Mouse (Mus musculus): ENCODE measurements around the gene Myh14.

The Myh14 gene

GRCm38 (mm10) chr7:44600691-44601262 is 69.9 kb downstream of the Myh14 start:
- no peak for DNase-seq (ENCODE audit: low spot score in 2 of 2)

- DNase-seq (ENCODE audit: low spot score in 2 of 2), result no peak
Observed at GRCm38 (mm10) chr7:44598336-44598735, 72.3 kb downstream of the Myh14 start.

DNA sequence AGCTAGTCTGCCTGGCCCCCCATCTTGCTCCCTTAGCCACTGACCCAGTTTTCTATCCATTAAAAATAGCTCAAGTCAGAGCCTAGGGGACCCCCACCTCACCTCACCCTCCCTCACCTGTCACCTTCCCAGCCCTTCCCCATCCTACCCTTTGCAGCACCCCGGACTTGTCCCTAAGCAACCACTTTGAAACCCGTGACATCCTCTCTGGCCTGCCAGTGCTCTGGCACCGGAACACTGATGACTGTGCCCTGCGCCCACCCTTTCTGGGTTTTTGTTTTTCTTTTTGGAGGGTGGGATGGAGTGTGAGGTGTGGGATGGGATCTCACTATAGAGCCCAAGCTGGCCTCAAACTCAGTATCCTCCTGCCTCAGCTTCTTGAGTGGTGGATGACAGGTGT is 73.0 kb downstream of the Myh14 start:
- no peak for DNase-seq (ENCODE audit: low spot score in 2 of 2)

- DNase-seq (ENCODE audit: low spot score in 2 of 2), result no peak
Observed at GRCm38 (mm10) chr7:44596996-44597538, 73.6 kb downstream of the Myh14 start.

- DNase-seq (ENCODE audit: low spot score in 2 of 2), result no peak
Observed at GRCm38 (mm10) chr7:44596051-44596450, 74.6 kb downstream of the Myh14 start.

DNA sequence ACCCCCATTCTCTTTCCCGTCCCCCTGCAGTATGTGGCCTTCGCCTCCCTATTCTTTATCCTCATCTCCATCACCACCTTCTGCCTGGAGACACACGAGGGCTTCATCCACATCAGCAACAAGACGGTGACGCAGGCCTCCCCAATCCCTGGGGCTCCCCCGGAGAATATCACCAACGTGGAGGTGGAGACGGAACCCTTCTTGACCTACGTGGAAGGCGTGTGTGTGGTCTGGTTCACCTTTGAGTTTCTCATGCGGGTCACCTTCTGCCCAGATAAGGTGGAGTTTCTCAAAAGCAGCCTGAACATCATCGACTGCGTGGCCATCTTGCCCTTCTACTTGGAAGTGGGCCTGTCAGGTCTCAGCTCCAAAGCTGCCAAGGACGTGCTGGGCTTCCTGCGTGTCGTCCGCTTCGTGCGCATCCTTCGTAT is 75.5 kb downstream of the Myh14 start:
- no peak for DNase-seq (ENCODE audit: low spot score in 2 of 2)

DNA sequence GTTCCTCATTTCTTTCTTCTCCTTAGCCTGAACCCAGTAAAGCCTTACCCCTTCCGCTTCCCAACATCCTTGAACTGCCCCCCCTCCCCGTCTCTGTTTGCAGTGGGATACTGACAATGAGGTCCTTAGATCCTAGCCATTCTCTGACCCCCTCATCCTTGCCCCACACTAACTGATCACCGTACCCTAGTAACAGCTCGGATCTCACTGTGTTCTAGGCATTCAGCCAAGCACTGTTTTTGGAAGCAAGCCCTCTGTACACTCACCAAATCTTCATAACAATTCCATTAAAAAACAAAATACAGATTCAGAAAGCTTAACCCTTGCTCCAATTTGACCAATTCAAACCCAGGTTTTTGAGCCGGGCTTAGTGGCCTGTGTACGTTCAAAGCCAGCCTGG is 76.4 kb downstream of the Myh14 start:
- peak; percentile 43 to 53 for DNase-seq (ENCODE audit: low spot score in 2 of 2)

- DNase-seq (ENCODE audit: low spot score in 2 of 2), result peak; percentile 85 to 89
Observed at GRCm38 (mm10) chr7:44593775-44594174, 76.9 kb downstream of the Myh14 start.

DNA sequence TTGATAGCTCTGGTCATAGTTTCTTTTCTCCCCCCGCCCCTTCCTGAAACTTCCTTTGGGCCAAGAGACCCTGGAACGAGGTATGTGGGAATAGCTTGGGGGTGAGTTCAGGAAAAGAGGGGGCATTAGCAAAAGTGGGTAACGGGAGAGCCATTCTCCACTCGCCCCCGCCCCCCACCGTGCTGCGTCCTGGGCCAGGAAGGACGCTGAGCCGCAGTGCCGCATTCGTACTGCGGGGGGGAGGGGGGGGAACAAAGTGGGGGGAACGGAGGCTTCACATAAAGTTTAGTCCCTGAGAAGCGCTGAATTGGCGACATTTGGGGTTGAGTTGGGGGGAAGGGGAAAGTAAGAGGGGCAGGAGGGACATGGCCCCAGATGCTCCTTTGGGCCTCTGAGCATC is 77.6 kb downstream of the Myh14 start:
- DNase-seq (ENCODE audit: low spot score in 2 of 2), result no peak

GRCm38 (mm10) chr7:44591348-44592116 is 79.1 kb downstream of the Myh14 start:
- DNase-seq (ENCODE audit: low spot score in 2 of 2), result peak in 1 of 2 experiments; percentile 38

GRCm38 (mm10) chr7:44590402-44591347 is 80.0 kb downstream of the Myh14 start, which contains the start of gene Kcnc3:
Gene Kcnc3 (plus strand): TSS chr7:44590664.
- peak; percentile 90 to 93 for DNase-seq (ENCODE audit: low spot score in 2 of 2)

DNA sequence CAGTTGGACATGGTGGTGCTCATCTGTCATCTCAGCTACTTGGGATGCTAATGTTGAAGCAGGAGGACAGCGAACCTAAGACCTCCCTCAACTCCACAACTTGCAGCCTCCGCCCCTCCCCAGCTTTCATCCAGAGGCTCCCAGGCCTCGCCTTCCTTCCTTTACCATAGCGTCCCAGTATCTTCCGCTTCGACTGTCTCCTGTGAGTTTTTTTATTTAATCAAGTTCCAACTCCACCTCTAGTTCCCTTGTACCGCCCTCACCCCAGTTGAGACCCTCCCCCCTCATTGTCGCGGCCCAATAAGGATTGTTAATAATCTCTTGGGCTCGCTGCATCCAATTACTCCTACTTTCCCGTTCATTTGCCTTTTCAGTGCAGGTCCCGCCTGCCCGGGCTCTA is 80.7 kb downstream of the Myh14 start:
- DNase-seq (ENCODE audit: low spot score in 2 of 2), result peak; percentile 39 to 42

DNA sequence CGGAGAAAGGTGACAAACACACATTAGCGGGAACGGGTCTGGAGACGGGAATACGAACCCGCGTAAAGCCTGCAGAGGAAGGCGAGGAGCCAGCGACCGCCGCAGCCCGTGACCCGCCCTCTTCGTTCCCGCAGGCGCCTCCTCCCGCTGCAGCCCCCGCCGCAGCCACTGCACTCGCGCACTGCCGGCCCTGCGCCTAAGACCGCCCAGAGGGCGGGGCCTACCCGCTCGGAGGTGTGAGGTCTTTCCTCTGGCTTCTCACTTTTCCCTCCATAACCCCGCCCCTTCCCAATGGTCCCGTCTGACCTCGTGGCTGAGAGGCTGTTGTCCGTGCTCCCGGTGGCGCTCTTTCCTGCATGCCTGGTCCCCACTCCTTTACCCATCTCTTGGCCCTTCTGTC is 81.5 kb downstream of the Myh14 start:
- peak; percentile 71 to 72 for DNase-seq (ENCODE audit: low spot score in 2 of 2)

GRCm38 (mm10) chr7:44588338-44588737 is 82.3 kb downstream of the Myh14 start:
- DNase-seq (ENCODE audit: low spot score in 2 of 2), result peak in 1 of 2 experiments; percentile 18

DNA sequence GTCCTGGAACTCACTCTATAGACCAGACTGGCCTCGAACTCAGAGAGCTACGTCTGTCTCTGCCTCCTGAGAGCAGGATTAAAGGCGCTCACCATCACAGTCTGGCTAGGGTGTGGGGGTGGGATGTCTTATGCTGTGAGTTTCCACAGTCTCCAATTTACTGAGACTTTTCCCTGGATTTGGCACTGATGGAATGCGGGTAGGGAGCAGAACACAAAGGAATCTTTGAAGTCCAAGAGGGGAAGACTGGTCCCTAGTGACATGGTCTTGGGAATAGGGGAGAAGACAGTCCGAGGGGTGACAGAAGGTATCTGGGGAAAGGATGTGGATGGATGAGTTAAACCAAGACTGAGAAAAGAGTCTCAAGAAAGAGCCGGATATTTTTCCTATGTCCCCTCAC is 83.0 kb downstream of the Myh14 start:
- DNase-seq (ENCODE audit: low spot score in 2 of 2), result peak in 1 of 2 experiments; percentile 16

- peak; percentile 82 to 86 for DNase-seq (ENCODE audit: low spot score in 2 of 2)
Observed at GRCm38 (mm10) chr7:44586930-44587329, 83.7 kb downstream of the Myh14 start.

DNA sequence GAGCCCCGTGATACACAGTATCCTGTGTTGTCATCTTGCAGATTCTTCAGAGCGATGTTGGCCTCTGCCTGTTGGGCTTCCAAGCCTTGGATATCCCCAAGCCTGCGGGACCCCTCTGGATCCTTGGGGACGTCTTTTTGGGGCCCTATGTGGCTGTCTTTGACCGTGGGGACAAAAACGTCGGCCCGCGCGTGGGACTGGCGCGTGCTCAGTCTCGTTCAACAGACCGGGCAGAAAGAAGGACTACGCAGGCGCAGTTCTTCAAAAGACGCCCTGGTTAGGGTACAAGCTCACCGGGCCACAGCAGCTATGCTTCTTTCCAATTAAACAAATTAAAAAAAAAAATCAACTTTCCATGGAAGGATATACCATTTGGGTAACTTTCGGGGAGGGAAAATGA is 84.1 kb downstream of the Myh14 start:
- peak; percentile 80 to 81 for DNase-seq (ENCODE audit: low spot score in 2 of 2)

DNA sequence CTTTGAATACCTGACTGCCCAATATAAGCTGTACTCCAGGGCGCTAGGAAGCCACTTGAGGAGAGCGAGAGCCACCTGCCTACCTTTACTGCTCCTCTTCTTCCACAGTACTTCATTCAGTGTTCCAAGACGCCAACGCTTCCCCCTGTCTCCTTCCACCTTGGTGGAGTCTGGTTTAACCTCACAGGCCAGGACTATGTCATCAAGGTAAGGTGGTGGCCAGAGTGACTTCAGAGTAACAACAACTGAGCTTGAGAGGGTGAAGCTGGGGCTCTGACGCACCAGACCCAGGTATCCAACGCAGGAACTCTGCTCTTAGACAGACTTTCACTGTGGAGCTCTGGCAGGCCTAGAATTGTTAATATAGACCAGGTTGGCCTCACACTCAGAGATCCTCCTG is 85.0 kb downstream of the Myh14 start:
- no peak for DNase-seq (ENCODE audit: low spot score in 2 of 2)

DNA sequence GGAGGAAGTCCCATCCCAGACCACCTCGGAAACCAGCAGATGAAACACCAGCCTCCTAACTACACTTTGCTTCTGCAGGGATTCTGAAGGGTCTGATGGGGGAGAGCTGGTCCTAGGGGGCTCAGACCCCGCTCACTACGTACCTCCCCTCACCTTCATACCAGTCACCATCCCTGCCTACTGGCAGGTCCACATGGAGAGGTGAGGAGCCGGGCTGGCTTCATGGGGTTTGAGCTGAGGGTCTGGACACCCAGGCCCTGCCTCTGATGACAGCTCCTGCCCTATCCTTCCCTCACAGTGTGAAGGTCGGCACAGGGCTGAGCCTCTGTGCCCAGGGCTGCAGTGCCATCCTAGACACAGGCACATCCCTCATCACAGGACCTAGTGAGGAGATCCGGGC is 85.7 kb downstream of the Myh14 start:
- no peak for DNase-seq (ENCODE audit: low spot score in 2 of 2)

DNA sequence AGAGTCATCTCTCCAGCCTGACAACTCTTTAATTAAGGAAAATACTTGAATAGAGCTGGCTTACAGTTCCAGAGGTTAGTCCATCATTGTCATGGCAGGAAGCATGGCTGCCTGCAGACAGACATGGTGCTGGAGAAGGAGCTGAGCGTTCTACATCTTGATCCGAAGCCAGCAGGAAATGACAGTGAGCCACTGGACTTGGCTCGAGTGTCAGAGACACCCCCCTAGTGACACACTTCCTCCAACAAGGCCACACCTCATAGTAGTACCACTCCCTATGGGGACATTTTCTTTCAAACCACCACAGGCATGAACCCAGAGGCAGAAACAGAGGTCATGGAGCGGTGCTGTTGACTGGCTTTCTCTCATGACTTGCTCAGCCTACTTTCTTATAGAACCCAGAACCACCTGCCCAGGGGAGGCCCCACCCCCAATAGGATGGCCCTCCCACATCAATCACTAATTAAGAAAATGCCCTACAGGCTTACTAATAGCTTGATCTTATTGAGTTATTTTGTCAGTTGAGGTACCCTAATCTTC is 86.3 kb downstream of the Myh14 start:
- no peak for DNase-seq (ENCODE audit: low spot score in 2 of 2)

- no peak for DNase-seq (ENCODE audit: low spot score in 2 of 2)
Observed at GRCm38 (mm10) chr7:44583146-44583545, 87.5 kb downstream of the Myh14 start.

GRCm38 (mm10) chr7:44582709-44583108 is 87.9 kb downstream of the Myh14 start:
- no peak for DNase-seq (ENCODE audit: low spot score in 2 of 2)

Measured in right cerebral cortex, adult 2 months (tissue).